Mouse (Mus musculus) ES-E14 (cell line): ENCODE results near the gene Rpain. TPM values are rescaled to one million over a fixed set of nuclear protein-coding genes. Genes with fewer than 3 reads are reported as not detected.

ENCODE experiments used
- DNase-seq: peaks from one replicate; pipeline ENCODE4 v3.0.0-alpha.2; 2013; ENCODE audit warnings: low read depth, low spot score
- H3K27ac ChIP-seq: 2 replicates; pipeline ENCODE4 v1.5.1; 2012; ENCODE audit warnings: low read depth, mild to moderate bottlenecking, low read length, moderate library complexity, mixed read lengths; ENCODE audit not compliant: poor library complexity, insufficient read depth, severe bottlenecking
- H3K36me3 ChIP-seq: 2 replicates; pipeline ENCODE4 v1.6.1; 2012; ENCODE audit warnings: mild to moderate bottlenecking, low read length, moderate library complexity, mixed read lengths; ENCODE audit not compliant: control insufficient read depth, poor library complexity, insufficient read depth, severe bottlenecking
- H3K4me1 ChIP-seq, 2 experiments: fragments of 150-350 bp in 1 of 2; sonication (generic) in 1 of 2; 2 replicates each; pipeline ENCODE4 v1.6.1; 2012; ENCODE audit warnings: low read length in 2 of 2, mild to moderate bottlenecking in 1 of 2, mixed read lengths in 1 of 2; ENCODE audit not compliant: control insufficient read depth in 2 of 2, insufficient read depth in 2 of 2, poor library complexity in 1 of 2
- H3K4me3 ChIP-seq, 2 experiments: fragments of 150-350 bp in 1 of 2; sonication (generic) in 1 of 2; 2 replicates each; pipeline ENCODE4 v1.5.1; 2012; ENCODE audit warnings: low read length in 2 of 2, low read depth in 1 of 2, mild to moderate bottlenecking in 1 of 2, mixed read lengths in 1 of 2; ENCODE audit not compliant: insufficient read depth in 1 of 2, poor library complexity in 1 of 2, severe bottlenecking in 1 of 2
- H3K9ac ChIP-seq: 2 replicates; pipeline ENCODE4 v1.6.1; 2012; ENCODE audit warnings: low read depth, mild to moderate bottlenecking, low read length, mixed read lengths; ENCODE audit not compliant: poor library complexity, insufficient read depth, severe bottlenecking
- H3K9me3 ChIP-seq: fragments of 150-350 bp; sonication (generic); 2 replicates; pipeline ENCODE4 v1.6.1; 2012; ENCODE audit warnings: low read depth, mild to moderate bottlenecking, low read length; ENCODE audit not compliant: control insufficient read depth, insufficient read depth
- CHD2 ChIP-seq: IDR thresholded peaks from 2 replicates; pipeline ENCODE4 v1.6.1; 2014; ENCODE audit warnings: mild to moderate bottlenecking, low read depth, low read length, inconsistent platforms
- HCFC1 ChIP-seq: IDR thresholded peaks from 2 replicates; pipeline ENCODE4 v1.6.1; 2012; ENCODE audit warnings: low read length, inconsistent platforms, borderline replicate concordance; ENCODE audit not compliant: insufficient read depth
- MAFK ChIP-seq: IDR thresholded peaks from 2 replicates; pipeline ENCODE4 v1.6.1; 2014; ENCODE audit warnings: mild to moderate bottlenecking, low read depth, low read length, inconsistent platforms; ENCODE audit not compliant: insufficient read depth
- ZC3H11A ChIP-seq: IDR thresholded peaks from 2 replicates; pipeline ENCODE4 v1.6.1; 2012; ENCODE audit warnings: low read depth, mild to moderate bottlenecking, inconsistent platforms, low read length, borderline replicate concordance
- ZNF384 ChIP-seq: IDR thresholded peaks from 2 replicates; pipeline ENCODE4 v1.6.1; 2012; ENCODE audit warnings: low read depth, low read length, inconsistent platforms
- in situ Hi-C, 2 experiments: fragments of 600-800 bp; cut with MboI; formaldehyde crosslinking; loops; one replicate each; pipeline ENCODE4 v1.15.1; 2025; ENCODE audit warnings: low sequenced_read_pairs in 2 of 2, inconsistent platforms in 1 of 2; ENCODE audit not compliant: unreplicated experiment in 2 of 2
- total RNA-seq: library from RNA; depleted of rRNA; stranded (reverse); fragments of 300-350 nt; gene quantifications from 2 replicates; pipeline ENCODE4 v1.2.3, GENCODE M21; 2012

Gene Rpain
- total RNA-seq, 1 experiment = 58.6 TPM

DNA sequence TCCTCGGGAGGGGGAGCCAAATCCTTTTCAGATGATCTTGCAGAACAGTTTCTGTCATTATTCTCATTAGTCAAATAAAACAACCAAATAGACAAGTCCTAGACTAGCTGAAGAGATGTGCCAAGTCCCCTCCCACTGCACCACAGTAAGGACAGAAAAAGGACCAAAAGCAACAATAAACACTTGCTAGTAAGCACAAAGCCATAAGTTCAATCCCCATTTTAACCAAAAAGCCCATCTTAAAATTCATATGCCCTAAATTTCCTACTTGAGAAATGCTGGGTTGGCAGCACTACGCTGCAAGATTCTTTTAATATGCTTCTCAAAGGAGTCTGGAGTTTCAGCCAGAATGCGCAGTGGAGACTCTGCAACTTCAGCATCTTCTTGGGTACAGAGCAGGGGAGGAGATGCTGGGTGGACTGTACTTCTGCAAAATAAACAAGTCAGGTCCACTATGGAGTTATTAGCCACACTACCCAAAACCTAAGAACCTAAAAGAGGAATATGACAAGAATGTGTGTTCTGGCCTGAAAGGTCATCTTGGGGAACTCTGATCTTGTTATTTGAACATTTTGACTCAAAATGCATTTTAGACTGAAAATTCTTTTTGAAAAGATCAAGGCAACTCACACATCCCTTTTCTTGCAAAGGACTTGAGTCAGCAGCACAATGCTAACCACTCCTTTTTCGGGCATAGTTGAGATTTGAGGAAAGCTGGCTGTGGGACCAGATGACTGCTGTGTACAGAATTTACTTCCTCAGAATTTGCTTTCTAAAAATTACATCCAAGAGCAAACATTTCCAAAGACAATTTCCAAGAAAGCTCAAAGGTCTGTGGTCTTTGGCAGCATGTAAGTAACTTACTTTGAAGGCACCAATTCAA is 24.8 kb upstream of the Rpain start:
- Histone ChIP-seq H3K27ac (no peak overlapping the region), H3K36me3 (peaks cover 46% of the 10 kb centered on the region)

DNA sequence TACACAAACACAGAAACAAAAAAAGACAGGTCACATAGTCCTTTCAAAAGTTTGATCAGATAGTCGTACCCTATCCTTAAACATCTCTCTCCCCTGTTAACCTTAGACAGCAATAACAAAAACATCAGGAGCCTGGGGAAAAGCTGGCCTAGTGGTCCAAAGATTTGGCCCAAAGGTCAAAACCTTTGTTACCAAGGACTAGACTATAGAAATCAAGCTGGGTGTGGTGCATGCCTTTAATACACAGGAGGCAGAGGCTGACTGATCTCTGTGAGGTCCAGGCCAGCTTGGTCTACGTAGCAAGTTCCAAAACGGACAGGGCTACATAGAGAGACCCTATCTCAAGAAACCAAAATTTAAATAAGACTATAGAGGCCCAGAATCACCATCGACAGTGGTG is 15.3 kb upstream of the Rpain start:
- Histone ChIP-seq H3K4me1 (no peaks in the 10 kb centered on the region), H3K9me3 (no peaks in the 10 kb centered on the region), H3K9ac (no peak overlapping the region), H3K27ac (no peak overlapping the region; the same call in 1 of the 2 replicates), H3K36me3 (peaks cover 49% of the 10 kb centered on the region), H3K4me3 (no peak overlapping the region)
- in situ Hi-C loops = no loop called here
- TF ChIP-seq CHD2 (no peak), ZC3H11A (no peak), HCFC1 (no peak), ZNF384 (no peak), MAFK (no peak)
- no peak for DNase-seq

More for the DNA sequence above, 24.8 kb upstream of the Rpain start:
- no peak for DNase-seq
- TF ChIP-seq MAFK = no peak
- no peak for TF ChIP-seq HCFC1
- TF ChIP-seq ZNF384 = no peak
- TF ChIP-seq ZC3H11A = no peak
- in situ Hi-C loops = no loop called here
- Histone ChIP-seq H3K4me3 (no peak overlapping the region), H3K9ac (no peak overlapping the region), H3K9me3 (no peaks in the 10 kb centered on the region), H3K4me1 (no peaks in the 10 kb centered on the region)

DNA sequence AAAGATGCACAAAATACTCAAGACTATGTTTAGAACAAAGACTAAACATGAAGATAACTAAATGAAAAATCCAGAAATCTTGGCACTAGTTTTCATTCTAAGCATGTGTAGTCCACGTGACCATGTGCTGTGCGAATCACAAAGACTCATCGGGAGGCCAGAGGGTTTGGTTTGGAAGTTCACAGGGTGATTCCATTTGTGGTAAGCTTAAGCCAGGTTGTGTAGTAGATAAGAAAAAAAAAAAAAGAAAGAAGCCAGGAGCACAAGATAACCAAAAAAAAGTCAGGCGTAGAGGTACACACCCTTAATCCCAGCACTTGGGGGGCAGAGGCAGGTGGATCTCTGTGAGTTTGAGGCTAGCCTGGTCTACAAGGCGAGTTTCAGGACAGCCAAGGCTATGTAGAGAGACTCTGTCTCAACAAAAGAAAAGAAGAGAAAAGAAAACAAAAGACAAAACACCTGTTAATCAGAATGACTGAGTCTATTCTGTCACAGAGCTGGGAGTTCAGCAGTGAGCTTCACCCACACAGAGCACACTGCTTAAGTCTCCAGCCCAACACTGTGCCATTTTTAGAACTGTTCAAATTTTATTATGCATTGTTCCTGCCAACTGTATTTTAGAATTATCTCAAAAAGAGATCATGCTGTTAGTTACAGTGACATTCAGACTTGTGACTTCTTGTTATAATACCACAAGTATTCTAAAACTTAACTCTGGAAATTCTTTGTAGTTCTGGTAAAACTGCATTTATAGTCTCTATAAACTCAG is 9.0 kb upstream of the Rpain start:
- H3K4me1 ChIP-seq = peaks cover 0 to 6% of the 10 kb centered on the region in 2 experiments; a peak in 1 of 4 replicates
- no peak overlapping the region for H3K4me3 ChIP-seq
- H3K36me3 ChIP-seq = peaks cover 18% of the 10 kb centered on the region
- in situ Hi-C loops = no loop called here
- no peaks in the 10 kb centered on the region for H3K9me3 ChIP-seq
- DNase-seq = no peak
- no peak for TF ChIP-seq MAFK
- TF ChIP-seq CHD2 = no peak
- peak; percentile 74 for TF ChIP-seq ZNF384
- TF ChIP-seq HCFC1 = no peak
- H3K27ac ChIP-seq = no peak overlapping the region; the same call in 1 of the 2 replicates
- H3K9ac ChIP-seq = no peak overlapping the region

DNA sequence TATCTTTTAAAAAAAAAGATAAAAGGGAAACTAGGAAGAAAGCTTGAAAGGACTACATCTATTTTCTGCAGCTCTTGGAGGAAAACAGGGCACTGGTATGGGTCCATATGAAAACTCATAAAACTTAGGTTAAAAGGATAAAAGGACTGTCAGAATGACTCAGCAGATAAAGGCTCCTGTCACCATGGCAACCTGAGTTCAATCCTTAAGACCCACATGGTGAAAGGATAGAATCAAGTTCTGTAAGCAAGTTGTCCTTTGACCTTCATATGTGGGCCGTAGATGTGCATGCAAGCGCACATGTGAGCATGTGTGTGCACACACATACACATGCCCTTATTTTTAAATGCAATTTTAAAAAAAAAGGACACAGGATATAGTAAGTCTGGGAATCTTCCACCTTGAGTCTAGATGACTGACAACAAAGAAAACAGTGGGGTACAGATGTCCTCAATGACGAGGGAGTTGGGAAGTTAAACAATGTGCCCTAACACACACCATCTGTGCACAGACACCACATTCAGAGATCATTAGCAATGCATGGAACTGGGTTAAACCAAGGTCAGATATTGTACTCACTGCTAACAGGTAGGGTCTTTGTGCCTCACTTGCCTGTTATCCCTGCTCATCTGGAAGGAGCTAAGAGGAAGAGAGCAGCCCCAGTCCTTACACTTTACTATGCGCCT is 5.6 kb upstream of the Rpain start:
- Histone ChIP-seq H3K9ac (no peak overlapping the region), H3K4me1 (peaks cover 0 to 6% of the 10 kb centered on the region in 2 experiments; a peak in 1 of 4 replicates), H3K4me3 (no peak overlapping the region), H3K9me3 (no peaks in the 10 kb centered on the region), H3K36me3 (peaks cover 1% of the 10 kb centered on the region), H3K27ac (peak overlapping the region; percentile 3; the same call in 1 of the 2 replicates)
- in situ Hi-C loops = no loop called here
- TF ChIP-seq HCFC1 = no peak
- peak; percentile 97 for TF ChIP-seq MAFK
- no peak for DNase-seq
